Mouse (Mus musculus) midbrain, embryonic 16.5 days (tissue): ENCODE data around the gene Fam20c. TPM values are rescaled to one million over a fixed set of nuclear protein-coding genes. Genes with fewer than 3 reads are reported as not detected.

ENCODE experiments used
- ATAC-seq: fragments of 200-750 bp; cut with Nextera tagmentation; 2 replicates; pipeline ENCODE4 v1.8.0; 2017; ENCODE audit warnings: moderate TSS enrichment
- H3K27ac ChIP-seq: fragments of 300-500 bp; sonication (generic); 2 replicates; pipeline ENCODE4 v1.5.1; 2014; ENCODE audit warnings: mild to moderate bottlenecking, low read length, mixed read lengths
- H3K27me3 ChIP-seq: fragments of 300-500 bp; sonication (generic); 2 replicates; pipeline ENCODE4 v1.6.1; 2014; ENCODE audit warnings: low read depth, low read length, mixed read lengths; ENCODE audit not compliant: control insufficient read depth, insufficient read depth
- H3K36me3 ChIP-seq: fragments of 300-500 bp; sonication (generic); 2 replicates; pipeline ENCODE4 v1.6.1; 2014; ENCODE audit warnings: mild to moderate bottlenecking, low read length, moderate library complexity, mixed read lengths; ENCODE audit not compliant: control insufficient read depth, insufficient read depth
- H3K4me1 ChIP-seq: fragments of 300-500 bp; sonication (generic); 2 replicates; pipeline ENCODE4 v1.6.1; 2014; ENCODE audit warnings: mild to moderate bottlenecking, low read length, mixed read lengths; ENCODE audit not compliant: control insufficient read depth, insufficient read depth
- H3K4me2 ChIP-seq: fragments of 300-500 bp; sonication (generic); 2 replicates; pipeline ENCODE4 v1.6.1; 2014; ENCODE audit warnings: mild to moderate bottlenecking, low read length, mixed read lengths
- H3K4me3 ChIP-seq: fragments of 300-500 bp; sonication (generic); 2 replicates; pipeline ENCODE4 v1.5.1; 2014; ENCODE audit warnings: low read depth, mild to moderate bottlenecking, low read length, moderate library complexity, mixed read lengths
- H3K9ac ChIP-seq: fragments of 300-500 bp; sonication (generic); 2 replicates; pipeline ENCODE4 v1.6.1; 2014; ENCODE audit warnings: low read depth, low read length, mixed read lengths
- H3K9me3 ChIP-seq: fragments of 300-500 bp; sonication (generic); replicated peaks from 2 replicates; pipeline ENCODE4 v1.6.1; 2014; ENCODE audit warnings: mild to moderate bottlenecking, low read length, mixed read lengths; ENCODE audit not compliant: control insufficient read depth, poor library complexity, severe bottlenecking
- WGBS: fragments of 180-500 bp; shearing (Covaris S2); extraction: QIAGEN DNeasy Blood & Tissue Kit; methylation state at CpG from one replicate; pipeline ENCODE4 v1.1.7; 2014; 5-methylcytosine and 5-hydroxymethylcytosine counted together
- polyA plus RNA-seq: library from polyadenylated mRNA; unstranded; fragments of >200 nt; fragmentation: Nextera tagmentation; extraction: Ambion mirVana; gene quantifications from 2 replicates; pipeline ENCODE4 v1.2.1, GENCODE M21; 2015

Fam20c gene
- polyA plus RNA-seq, 1 experiment from 2014 or later, result 41.9 TPM

GRCm38 (mm10) chr5:138849682-138850461 is 95.6 kb downstream of the Fam20c start:
- Histone ChIP-seq H3K27ac (no peak overlapping the region), H3K27me3 (no peaks in the 10 kb centered on the region), H3K9ac (no peak overlapping the region), H3K9me3 (no peaks in the 10 kb centered on the region), H3K4me3 (no peak overlapping the region), H3K36me3 (no peaks in the 10 kb centered on the region), H3K4me1 (peaks cover 2% of the 10 kb centered on the region; the same call in 1 of the 2 replicates), H3K4me2 (no peak overlapping the region)
- WGBS, result 78% methylated on average over 23 of the region's 23 CpGs
- ATAC-seq, result no peak

- no peaks in the 10 kb centered on the region for H3K36me3 ChIP-seq
- no peaks in the 10 kb centered on the region for H3K9me3 ChIP-seq
- H3K4me1 ChIP-seq, result peaks cover 2% of the 10 kb centered on the region; the same call in 1 of the 2 replicates
- ATAC-seq, result no peak
- 87% methylated on average over 5 of the region's 5 CpGs for WGBS
- no peaks in the 10 kb centered on the region for H3K27me3 ChIP-seq
- no peak overlapping the region for H3K27ac ChIP-seq
- H3K4me2 ChIP-seq, result no peak overlapping the region
- no peak overlapping the region for H3K9ac ChIP-seq
- no peak overlapping the region for H3K4me3 ChIP-seq
Measured at GRCm38 (mm10) chr5:138850462-138850844, 96.1 kb downstream of the Fam20c start.

GRCm38 (mm10) chr5:138851296-138851780 is 97.0 kb downstream of the Fam20c start:
- peaks cover 2% of the 10 kb centered on the region; the same call in 1 of the 2 replicates for H3K4me1 ChIP-seq
- no peak overlapping the region for H3K27ac ChIP-seq
- no peak overlapping the region for H3K9ac ChIP-seq
- ATAC-seq, result no peak
- no peak overlapping the region for H3K4me3 ChIP-seq
- no peak overlapping the region for H3K4me2 ChIP-seq
- H3K36me3 ChIP-seq, result no peaks in the 10 kb centered on the region
- WGBS, result 91% methylated on average over 5 of the region's 5 CpGs
- no peaks in the 10 kb centered on the region for H3K27me3 ChIP-seq
- no peaks in the 10 kb centered on the region for H3K9me3 ChIP-seq

GRCm38 (mm10) chr5:138852151-138852550 is 97.8 kb downstream of the Fam20c start:
- no peak for ATAC-seq
- 69% methylated on average over 4 of the region's 4 CpGs for WGBS

GRCm38 (mm10) chr5:138853349-138853748 is 99.0 kb downstream of the Fam20c start:
- Histone ChIP-seq H3K9me3 (no peaks in the 10 kb centered on the region), H3K36me3 (no peaks in the 10 kb centered on the region), H3K27me3 (no peaks in the 10 kb centered on the region), H3K27ac (no peak overlapping the region), H3K4me2 (no peak overlapping the region), H3K4me3 (no peak overlapping the region), H3K9ac (no peak overlapping the region), H3K4me1 (peaks cover under 1% of the 10 kb centered on the region; the same call in 1 of the 2 replicates)
- 83% methylated on average over 2 of the region's 2 CpGs for WGBS
- ATAC-seq, result no peak

More at GRCm38 (mm10) chr5:138852151-138852550, 97.8 kb downstream of the Fam20c start:
- no peak overlapping the region for H3K27ac ChIP-seq
- no peaks in the 10 kb centered on the region for H3K36me3 ChIP-seq
- H3K4me3 ChIP-seq, result no peak overlapping the region
- no peak overlapping the region for H3K9ac ChIP-seq
- H3K27me3 ChIP-seq, result no peaks in the 10 kb centered on the region
- H3K4me1 ChIP-seq, result peaks cover 2% of the 10 kb centered on the region; the same call in 1 of the 2 replicates
- H3K4me2 ChIP-seq, result no peak overlapping the region
- H3K9me3 ChIP-seq, result no peaks in the 10 kb centered on the region

GRCm38 (mm10) chr5:138857010-138857617 is 102.8 kb downstream of the Fam20c start:
- H3K9ac ChIP-seq, result no peak overlapping the region
- no peaks in the 10 kb centered on the region for H3K4me1 ChIP-seq
- no peaks in the 10 kb centered on the region for H3K9me3 ChIP-seq
- no peaks in the 10 kb centered on the region for H3K27me3 ChIP-seq
- H3K36me3 ChIP-seq, result no peaks in the 10 kb centered on the region
- no peak overlapping the region for H3K27ac ChIP-seq
- peak; percentile 68; the same call in 1 of the 2 replicates for ATAC-seq
- H3K4me2 ChIP-seq, result no peak overlapping the region
- no peak overlapping the region for H3K4me3 ChIP-seq
- 31% methylated on average over 9 of the region's 9 CpGs for WGBS

GRCm38 (mm10) chr5:138857811-138858251 is 103.5 kb downstream of the Fam20c start:
- no peak for ATAC-seq
- H3K27me3 ChIP-seq, result no peaks in the 10 kb centered on the region
- H3K9ac ChIP-seq, result no peak overlapping the region
- no peaks in the 10 kb centered on the region for H3K4me1 ChIP-seq
- no peaks in the 10 kb centered on the region for H3K36me3 ChIP-seq
- no peak overlapping the region for H3K4me2 ChIP-seq
- no peak overlapping the region for H3K27ac ChIP-seq
- 57% methylated on average over 13 of the region's 13 CpGs for WGBS
- no peak overlapping the region for H3K4me3 ChIP-seq
- H3K9me3 ChIP-seq, result no peaks in the 10 kb centered on the region
